Mouse (Mus musculus) kidney, embryonic 16.5 days (tissue): ENCODE results near the gene Usp7. TPM values are rescaled to one million over a fixed set of nuclear protein-coding genes. Genes with fewer than 3 reads are reported as not detected.

Experiments used
- ATAC-seq: fragments of 200-750 bp; cut with Nextera tagmentation; 2 replicates; pipeline ENCODE4 v1.8.0; 2017; ENCODE audit warnings: moderate TSS enrichment; ENCODE audit not compliant: low FRiP score, low TSS enrichment
- H3K27ac ChIP-seq: fragments of 300-500 bp; sonication (generic); 2 replicates; pipeline ENCODE4 v1.5.1; 2014; ENCODE audit warnings: low read length
- H3K27me3 ChIP-seq: fragments of 300-500 bp; sonication (generic); 2 replicates; pipeline ENCODE4 v1.6.1; 2014; ENCODE audit warnings: low read length, control low read depth, mixed read lengths; ENCODE audit not compliant: insufficient read depth
- H3K36me3 ChIP-seq: fragments of 300-500 bp; sonication (generic); 2 replicates; pipeline ENCODE4 v1.6.1; 2014; ENCODE audit warnings: low read length, control low read depth, mixed read lengths; ENCODE audit not compliant: insufficient read depth
- H3K4me1 ChIP-seq: fragments of 300-500 bp; sonication (generic); 2 replicates; pipeline ENCODE4 v1.6.1; 2014; ENCODE audit warnings: low read length, control low read depth, mixed read lengths; ENCODE audit not compliant: insufficient read depth
- H3K4me2 ChIP-seq: fragments of 300-500 bp; sonication (generic); replicated peaks from 2 replicates; pipeline ENCODE4 v1.6.1; 2014; ENCODE audit warnings: low read depth, low read length
- H3K4me3 ChIP-seq: fragments of 300-500 bp; sonication (generic); 2 replicates; pipeline ENCODE4 v1.5.1; 2014; ENCODE audit warnings: mild to moderate bottlenecking, low read length
- H3K9ac ChIP-seq: fragments of 300-500 bp; sonication (generic); replicated peaks from 2 replicates; pipeline ENCODE4 v1.6.1; 2014; ENCODE audit warnings: low read length
- H3K9me3 ChIP-seq: fragments of 300-500 bp; sonication (generic); 2 replicates; pipeline ENCODE4 v1.6.1; 2016; ENCODE audit warnings: low read length, control low read depth
- WGBS: fragments of 180-500 bp; shearing (Covaris S2); extraction: QIAGEN DNeasy Blood & Tissue Kit; methylation state at CpG from one replicate; pipeline ENCODE4 v1.1.7; 2014; 5-methylcytosine and 5-hydroxymethylcytosine counted together
- polyA plus RNA-seq: library from polyadenylated mRNA; unstranded; fragments of >200 nt; fragmentation: Nextera tagmentation; extraction: Ambion mirVana; gene quantifications from 2 replicates; pipeline ENCODE4 v1.2.1, GENCODE M21; 2015

Gene Usp7
- polyA plus RNA-seq, 1 experiment from 2014 or later = 23.8 TPM

DNA sequence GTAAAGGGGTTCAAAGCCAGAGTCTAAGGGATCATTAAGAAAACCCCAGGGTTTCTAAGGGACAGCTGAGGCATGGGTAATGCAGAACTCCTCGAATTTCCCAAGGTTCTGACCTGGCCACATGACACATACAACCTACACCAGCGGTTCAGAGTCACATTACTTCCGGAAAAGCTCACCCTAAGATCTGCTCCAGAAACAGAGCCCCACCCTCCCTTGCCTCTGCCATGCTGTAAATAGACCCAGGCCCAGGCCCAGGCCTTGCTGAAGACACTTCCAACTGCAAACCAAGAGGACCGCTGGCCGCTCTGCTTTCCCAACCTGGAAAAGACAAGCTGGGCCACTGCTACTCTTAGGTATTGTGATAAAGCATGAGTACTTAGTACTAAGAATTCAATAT is 77.3 kb downstream of the Usp7 start:
- H3K4me2 ChIP-seq = no peak overlapping the region
- no peak overlapping the region for H3K4me3 ChIP-seq
- no peak overlapping the region for H3K27ac ChIP-seq
- H3K9ac ChIP-seq = no peak overlapping the region
- H3K9me3 ChIP-seq = no peaks in the 10 kb centered on the region
- no peaks in the 10 kb centered on the region for H3K27me3 ChIP-seq
- ATAC-seq = no peak
- H3K4me1 ChIP-seq = peaks cover 16% of the 10 kb centered on the region
- WGBS = 68% methylated on average over 5 of the region's 5 CpGs
- H3K36me3 ChIP-seq = peaks cover 38% of the 10 kb centered on the region

DNA sequence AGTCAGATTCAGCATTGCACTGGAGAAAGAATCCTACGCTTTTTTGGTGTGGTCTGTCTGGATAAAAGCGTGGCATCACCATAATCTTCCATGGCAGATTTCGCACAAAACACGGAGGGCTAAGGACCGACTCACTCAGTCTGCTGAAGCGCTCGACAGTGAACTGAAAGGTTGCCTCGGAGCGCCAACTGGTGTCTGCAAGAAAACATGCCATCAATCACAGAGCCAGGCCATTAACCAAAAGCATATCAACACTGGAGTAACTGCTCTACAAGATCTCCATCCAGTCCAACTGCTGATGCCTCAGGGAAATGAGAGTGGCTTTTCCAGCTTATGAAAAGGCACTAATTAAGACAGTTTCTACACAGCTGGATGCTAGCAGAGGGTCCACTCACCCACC is 80.1 kb downstream of the Usp7 start:
- H3K9me3 ChIP-seq = no peaks in the 10 kb centered on the region

DNA sequence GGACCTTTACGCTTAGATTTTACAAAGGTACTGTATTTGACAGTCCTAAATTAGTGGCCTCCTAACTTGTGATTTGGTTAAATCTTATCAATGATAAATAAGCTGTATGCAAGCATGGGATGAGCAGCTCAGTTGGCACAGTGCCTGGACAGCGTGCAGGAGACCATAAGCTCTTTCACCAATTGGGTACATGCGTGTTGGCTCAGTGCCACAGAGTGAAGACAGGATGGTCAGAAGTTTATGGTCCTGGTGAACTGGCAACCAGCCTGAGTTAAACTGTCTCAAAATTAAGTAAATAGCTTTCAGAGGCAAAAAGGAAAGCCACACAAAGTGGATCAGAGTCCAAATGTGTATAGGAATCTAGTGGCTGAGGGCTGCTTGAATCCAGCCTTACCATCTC is 91.5 kb downstream of the Usp7 start:
- H3K36me3 ChIP-seq = peaks cover 87% of the 10 kb centered on the region
- no peaks in the 10 kb centered on the region for H3K27me3 ChIP-seq
- no peaks in the 10 kb centered on the region for H3K4me1 ChIP-seq
- no peak overlapping the region for H3K4me3 ChIP-seq
- H3K9ac ChIP-seq = no peak overlapping the region
- WGBS = 87% methylated on average over 3 of the region's 3 CpGs
- H3K9me3 ChIP-seq = no peaks in the 10 kb centered on the region
- H3K4me2 ChIP-seq = no peak overlapping the region
- no peak overlapping the region for H3K27ac ChIP-seq
- 0 out of 2 replicates have a peak, but pooled peaks have one; percentile 15 for ATAC-seq

More for the DNA sequence above, 80.1 kb downstream of the Usp7 start:
- 54% methylated on average over 9 of the region's 9 CpGs for WGBS
- Histone ChIP-seq H3K4me2 (no peak overlapping the region), H3K27ac (no peak overlapping the region), H3K4me1 (peaks cover 16% of the 10 kb centered on the region), H3K27me3 (no peaks in the 10 kb centered on the region), H3K9ac (no peak overlapping the region), H3K36me3 (peaks cover 61% of the 10 kb centered on the region), H3K4me3 (no peak overlapping the region)
- no peak for ATAC-seq

DNA sequence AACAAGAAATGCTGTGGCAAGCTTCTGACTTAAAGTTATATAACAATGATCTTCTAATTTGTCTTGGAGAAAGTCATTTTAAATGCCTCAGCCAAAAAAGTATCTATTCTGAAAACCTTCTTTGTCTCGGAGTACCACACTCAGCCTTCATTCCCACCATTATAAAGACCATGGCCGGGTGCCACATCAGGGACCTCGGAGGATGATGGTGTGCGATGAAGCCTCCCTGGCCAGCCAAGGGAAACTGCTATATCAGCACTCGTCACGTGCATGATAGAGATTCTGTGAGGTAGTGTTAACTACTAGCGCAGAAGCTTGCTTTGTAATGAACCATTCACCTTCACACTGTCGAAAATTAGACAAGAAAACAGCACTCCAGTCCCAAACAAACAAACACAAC is 92.6 kb downstream of the Usp7 start:
- no peak for ATAC-seq
- no peak overlapping the region for H3K27ac ChIP-seq
- no peaks in the 10 kb centered on the region for H3K4me1 ChIP-seq
- H3K4me2 ChIP-seq = no peak overlapping the region
- 82% methylated on average over 8 of the region's 8 CpGs for WGBS
- no peak overlapping the region for H3K9ac ChIP-seq
- H3K27me3 ChIP-seq = no peaks in the 10 kb centered on the region
- H3K36me3 ChIP-seq = peaks cover 90% of the 10 kb centered on the region
- H3K9me3 ChIP-seq = no peaks in the 10 kb centered on the region
- no peak overlapping the region for H3K4me3 ChIP-seq

GRCm38 (mm10) chr16:8691206-8691605 is 100.9 kb downstream of the Usp7 start:
- Histone ChIP-seq H3K27ac (no peak overlapping the region), H3K9me3 (no peaks in the 10 kb centered on the region), H3K4me3 (no peak overlapping the region), H3K4me1 (no peaks in the 10 kb centered on the region), H3K9ac (no peak overlapping the region), H3K36me3 (peaks cover 64% of the 10 kb centered on the region), H3K27me3 (no peaks in the 10 kb centered on the region), H3K4me2 (no peak overlapping the region)
- 94% methylated on average over 7 of the region's 7 CpGs for WGBS
- ATAC-seq = no peak

DNA sequence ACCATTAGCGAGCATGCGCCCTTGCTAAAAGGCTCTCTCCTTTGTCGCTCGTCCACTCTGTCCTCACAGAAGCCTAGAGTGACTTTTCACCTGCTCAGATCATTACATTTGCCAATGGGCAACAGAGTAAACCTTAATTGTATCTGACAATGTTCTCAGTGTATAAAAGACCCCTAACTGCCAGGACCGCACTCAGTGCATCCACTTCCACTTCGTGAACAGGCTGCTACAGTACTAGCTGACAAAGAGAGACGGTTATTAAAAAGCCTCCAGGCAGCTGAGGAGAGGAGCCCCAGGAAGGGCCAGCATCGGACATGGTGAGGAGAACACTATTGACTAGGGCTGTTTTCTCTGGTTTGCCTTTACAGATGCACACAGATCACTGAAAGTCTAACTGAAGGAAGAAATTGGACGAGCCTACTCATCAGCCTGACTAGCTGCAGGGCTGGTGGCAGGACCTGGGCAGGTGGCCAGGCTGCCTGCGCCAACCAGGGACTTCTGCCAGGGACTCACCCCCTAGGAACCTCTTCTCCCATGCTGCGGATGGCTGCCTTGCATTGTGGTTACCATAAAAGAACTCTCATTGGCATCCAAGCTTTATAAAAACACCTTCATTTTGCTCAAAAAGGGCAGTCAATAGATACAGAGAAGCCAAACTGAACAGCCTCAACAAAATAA is 102.0 kb downstream of the Usp7 start:
- Histone ChIP-seq H3K4me1 (no peaks in the 10 kb centered on the region), H3K9ac (no peak overlapping the region), H3K4me2 (no peak overlapping the region), H3K27me3 (no peaks in the 10 kb centered on the region), H3K27ac (no peak overlapping the region), H3K4me3 (no peak overlapping the region), H3K36me3 (peaks cover 57% of the 10 kb centered on the region), H3K9me3 (no peaks in the 10 kb centered on the region)
- no peak for ATAC-seq
- 93% methylated on average over 11 of the region's 11 CpGs for WGBS

GRCm38 (mm10) chr16:8687559-8688112 is 104.5 kb downstream of the Usp7 start:
- no peak for ATAC-seq
- H3K4me2 ChIP-seq = no peak overlapping the region

DNA sequence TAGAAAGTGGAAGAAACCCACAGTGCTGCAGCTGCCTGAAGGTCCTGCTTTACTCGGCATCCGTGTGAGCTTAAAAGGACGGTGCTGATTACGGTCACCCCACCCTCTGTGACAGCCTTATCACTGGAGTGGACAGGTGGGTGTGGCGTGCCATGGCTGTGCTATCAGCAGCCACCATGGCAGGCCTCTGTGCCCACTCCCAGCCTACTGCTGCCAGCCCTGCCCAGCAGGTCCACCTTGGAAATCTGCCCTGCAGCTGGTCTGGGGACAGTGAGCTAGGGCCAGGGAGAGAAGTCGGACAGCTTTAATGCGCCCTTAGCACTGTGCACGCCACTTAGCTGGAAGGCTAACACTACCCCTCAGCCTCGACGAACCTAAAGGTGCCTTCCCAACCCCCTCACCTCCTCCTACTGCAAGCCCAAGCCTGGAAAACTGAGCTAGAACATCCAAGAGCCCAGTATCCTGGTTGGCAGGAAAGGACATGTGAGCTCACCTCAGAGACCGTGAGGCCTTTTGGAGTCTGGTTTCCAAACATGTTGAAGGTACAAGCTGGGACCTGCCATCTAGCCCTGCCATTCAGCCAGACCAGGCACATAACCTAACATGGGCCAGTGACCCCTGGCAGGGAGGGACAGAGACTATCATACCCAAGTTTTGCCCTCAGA is 105.1 kb downstream of the Usp7 start:
- Histone ChIP-seq H3K27ac (no peak overlapping the region), H3K4me3 (no peak overlapping the region), H3K9ac (no peak overlapping the region), H3K4me2 (no peak overlapping the region), H3K36me3 (peaks cover 29% of the 10 kb centered on the region), H3K9me3 (no peaks in the 10 kb centered on the region), H3K27me3 (no peaks in the 10 kb centered on the region), H3K4me1 (no peaks in the 10 kb centered on the region)
- ATAC-seq = peak; percentile 39; the same call in 1 of the 2 replicates
- WGBS = 84% methylated on average over 11 of the region's 11 CpGs

More at GRCm38 (mm10) chr16:8687559-8688112, 104.5 kb downstream of the Usp7 start:
- Histone ChIP-seq H3K4me3 (no peak overlapping the region), H3K27me3 (no peaks in the 10 kb centered on the region), H3K9ac (no peak overlapping the region), H3K36me3 (peaks cover 36% of the 10 kb centered on the region), H3K27ac (no peak overlapping the region), H3K9me3 (no peaks in the 10 kb centered on the region), H3K4me1 (no peaks in the 10 kb centered on the region)

DNA sequence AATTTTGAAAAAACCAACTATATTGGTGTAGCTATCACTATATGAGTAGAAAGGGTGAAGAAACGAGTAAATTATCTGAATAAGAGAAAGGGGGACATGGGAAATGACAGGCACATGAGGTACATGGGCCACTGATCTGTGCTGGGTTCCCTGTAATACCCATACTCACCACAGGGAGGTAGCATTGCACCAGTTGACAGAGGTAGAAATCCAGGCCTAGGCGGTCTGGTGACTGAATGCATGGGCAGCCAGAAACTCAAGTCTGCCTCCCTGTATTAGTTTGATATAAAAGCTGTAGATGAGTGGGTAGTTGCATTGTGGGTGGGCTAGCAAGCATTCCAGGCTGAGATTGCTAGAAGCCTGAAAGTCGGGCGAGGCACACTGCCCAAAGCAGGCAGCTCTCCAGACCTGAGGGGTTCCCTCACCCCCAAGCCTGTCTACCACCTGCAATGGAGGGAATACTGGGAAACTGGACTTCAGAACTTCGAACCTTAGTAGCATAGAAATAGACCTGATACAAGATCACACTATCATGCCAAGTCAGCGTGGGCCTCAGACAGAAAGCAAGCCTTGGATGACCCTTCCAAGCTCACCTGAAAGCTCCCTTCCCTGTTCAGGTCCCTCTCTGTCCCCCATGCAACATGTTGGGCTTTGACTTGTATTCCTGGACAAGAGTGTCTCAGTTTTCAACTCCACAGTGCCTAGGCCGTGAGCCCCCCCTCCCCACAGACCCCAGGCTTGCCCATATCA is 105.8 kb downstream of the Usp7 start:
- 0 out of 2 replicates have a peak overlapping the region, but pooled peaks have one; percentile 1 for H3K9ac ChIP-seq
- H3K4me1 ChIP-seq = no peaks in the 10 kb centered on the region
- H3K4me3 ChIP-seq = no peak overlapping the region
- no peaks in the 10 kb centered on the region for H3K9me3 ChIP-seq
- H3K27me3 ChIP-seq = no peaks in the 10 kb centered on the region
- H3K27ac ChIP-seq = no peak overlapping the region
- peaks cover 22% of the 10 kb centered on the region for H3K36me3 ChIP-seq
- ATAC-seq = peak; percentile 42; the same call in 1 of the 2 replicates
- H3K4me2 ChIP-seq = no peak overlapping the region
- 59% methylated on average over 7 of the region's 7 CpGs for WGBS
